Mouse (Mus musculus) MEL (cell line): Measurements from ENCODE around the gene Mrm1. TPM values are rescaled to one million over a fixed set of nuclear protein-coding genes. Genes with fewer than 3 reads are reported as not detected.

Experiments used
- DNase-seq: peaks from one replicate; pipeline ENCODE4 v3.0.0; 2011; ENCODE audit warnings: low read depth, low spot score
- H3K27ac ChIP-seq: 2 replicates; pipeline ENCODE4 v1.5.1; 2012; ENCODE audit warnings: low read depth, mild to moderate bottlenecking, control low read depth, low read length, moderate library complexity; ENCODE audit not compliant: control insufficient read depth
- H3K27me3 ChIP-seq, 2 experiments: fragments of 150-350 bp in 1 of 2; sonication (generic) in 1 of 2; 2 replicates each; pipeline ENCODE4 v1.6.1; 2012; ENCODE audit warnings: low read length in 2 of 2, mild to moderate bottlenecking in 2 of 2, improper control_type of control experiment in 1 of 2, moderate library complexity in 1 of 2; ENCODE audit not compliant: insufficient read depth in 2 of 2, control insufficient read depth in 1 of 2
- H3K36me3 ChIP-seq, 2 experiments: 2 replicates each; pipeline ENCODE4 v1.6.1; 2012 to 2014; ENCODE audit warnings: low read length in 2 of 2, improper control_type of control experiment in 1 of 2, inconsistent platforms in 1 of 2, mild to moderate bottlenecking in 1 of 2; ENCODE audit not compliant: insufficient read depth in 2 of 2, control insufficient read depth in 1 of 2
- H3K4me1 ChIP-seq, 2 experiments: fragments of 150-350 bp in 1 of 2; sonication (generic) in 1 of 2; 2 replicates each; pipeline ENCODE4 v1.6.1; 2012; ENCODE audit warnings: low read length in 2 of 2, improper control_type of control experiment in 1 of 2, mild to moderate bottlenecking in 1 of 2; ENCODE audit not compliant: insufficient read depth in 2 of 2, control insufficient read depth in 1 of 2
- H3K4me3 ChIP-seq, 2 experiments: fragments of 150-350 bp in 1 of 2; sonication (generic) in 1 of 2; 2 replicates each; pipeline ENCODE4 v1.5.1; 2012; ENCODE audit warnings: low read depth in 2 of 2, low read length in 2 of 2, mild to moderate bottlenecking in 2 of 2, moderate library complexity in 2 of 2, control low read depth in 1 of 2, improper control_type of control experiment in 1 of 2; ENCODE audit not compliant: control insufficient read depth in 1 of 2, insufficient read depth in 1 of 2
- H3K79me2 ChIP-seq: 2 replicates; pipeline ENCODE4 v1.6.1; 2012; ENCODE audit warnings: mild to moderate bottlenecking, low read length, moderate library complexity; ENCODE audit not compliant: control insufficient read depth, poor library complexity, insufficient read depth
- H3K9ac ChIP-seq: 2 replicates; pipeline ENCODE4 v1.6.1; 2012; ENCODE audit warnings: low read depth, mild to moderate bottlenecking, control low read depth, low read length, moderate library complexity; ENCODE audit not compliant: control insufficient read depth, poor library complexity, severe bottlenecking
- H3K9me3 ChIP-seq: fragments of 150-350 bp; sonication (generic); replicated peaks from 2 replicates; pipeline ENCODE4 v1.6.1; 2012; ENCODE audit warnings: mild to moderate bottlenecking, low read length, improper control_type of control experiment, moderate library complexity; ENCODE audit not compliant: insufficient read depth
- E2F4 ChIP-seq: IDR thresholded peaks from 2 replicates; pipeline ENCODE4 v1.6.1; 2011; ENCODE audit warnings: low read depth, low read length, improper control_type of control experiment, borderline replicate concordance
- ELF1 ChIP-seq: IDR thresholded peaks from 2 replicates; pipeline ENCODE4 v1.6.1; 2014; ENCODE audit warnings: low read depth, mild to moderate bottlenecking, inconsistent platforms, low read length, improper control_type of control experiment, moderate library complexity
- EP300 ChIP-seq, 2 experiments: IDR thresholded peaks; 2 replicates each; pipeline ENCODE4 v1.6.1; 2011; ENCODE audit warnings: improper control_type of control experiment in 2 of 2, low read length in 2 of 2, low read depth in 1 of 2, mild to moderate bottlenecking in 1 of 2
- ETS1 ChIP-seq: IDR thresholded peaks from 2 replicates; pipeline ENCODE4 v1.6.1; 2012; ENCODE audit warnings: low read depth, mild to moderate bottlenecking, inconsistent platforms, low read length, improper control_type of control experiment, moderate library complexity
- GABPA ChIP-seq: IDR thresholded peaks from 2 replicates; pipeline ENCODE4 v1.6.1; 2012; ENCODE audit warnings: low read depth, mild to moderate bottlenecking, inconsistent platforms, low read length, improper control_type of control experiment, moderate library complexity
- HCFC1 ChIP-seq: IDR thresholded peaks from 2 replicates; pipeline ENCODE4 v1.6.1; 2012; ENCODE audit warnings: low read depth, mild to moderate bottlenecking, inconsistent platforms, low read length, improper control_type of control experiment, moderate library complexity
- MAFK ChIP-seq: IDR thresholded peaks from 2 replicates; pipeline ENCODE4 v1.6.1; 2011; ENCODE audit warnings: low read depth, mild to moderate bottlenecking, low read length, improper control_type of control experiment, borderline replicate concordance
- MAX ChIP-seq: IDR thresholded peaks from 2 replicates; pipeline ENCODE4 v1.6.1; 2011; ENCODE audit warnings: low read length, improper control_type of control experiment
- MAZ ChIP-seq: IDR thresholded peaks from 2 replicates; pipeline ENCODE4 v1.6.1; 2012; ENCODE audit warnings: low read depth, mild to moderate bottlenecking, inconsistent platforms, low read length, improper control_type of control experiment
- NELFE ChIP-seq: IDR thresholded peaks from 2 replicates; pipeline ENCODE4 v1.6.1; 2011; ENCODE audit warnings: low read depth, low read length, improper control_type of control experiment
- NRF1 ChIP-seq: IDR thresholded peaks from 2 replicates; pipeline ENCODE4 v1.6.1; 2014; ENCODE audit warnings: low read depth, mild to moderate bottlenecking, inconsistent platforms, low read length, improper control_type of control experiment, moderate library complexity; ENCODE audit not compliant: poor library complexity, insufficient read depth, severe bottlenecking
- POLR2A ChIP-seq, 2 experiments: IDR thresholded peaks; 2 replicates each; pipeline ENCODE4 v1.6.1; 2011 to 2012; ENCODE audit warnings: low read length in 2 of 2, mild to moderate bottlenecking in 2 of 2, control low read depth in 1 of 2, improper control_type of control experiment in 1 of 2, low read depth in 1 of 2, moderate library complexity in 1 of 2; ENCODE audit not compliant: control insufficient read depth in 1 of 2, insufficient read depth in 1 of 2, poor library complexity in 1 of 2
- SMC3 ChIP-seq: IDR thresholded peaks from 2 replicates; pipeline ENCODE4 v1.6.1; 2011; ENCODE audit warnings: low read depth, low read length, improper control_type of control experiment
- TAL1 ChIP-seq: IDR thresholded peaks from 2 replicates; pipeline ENCODE4 v1.6.1; 2012; ENCODE audit warnings: mild to moderate bottlenecking, inconsistent platforms, low read length, moderate library complexity, mixed read lengths
- TBP ChIP-seq: IDR thresholded peaks from 2 replicates; pipeline ENCODE4 v1.8.0; 2011; ENCODE audit warnings: low read depth, low read length, improper control_type of control experiment
- TCF12 ChIP-seq: IDR thresholded peaks from 2 replicates; pipeline ENCODE4 v1.6.1; 2014; ENCODE audit warnings: low read depth, mild to moderate bottlenecking, inconsistent platforms, low read length, improper control_type of control experiment, moderate library complexity
- UBTF ChIP-seq: IDR thresholded peaks from 2 replicates; pipeline ENCODE4 v1.6.1; 2012; ENCODE audit warnings: low read depth, mild to moderate bottlenecking, inconsistent platforms, low read length, improper control_type of control experiment, moderate library complexity, borderline replicate concordance; ENCODE audit not compliant: insufficient read depth
- USF2 ChIP-seq, 2 experiments: IDR thresholded peaks; 2 replicates each; pipeline ENCODE4 v1.6.1; 2011 to 2012; ENCODE audit warnings: improper control_type of control experiment in 2 of 2, low read length in 2 of 2, borderline replicate concordance in 1 of 2, inconsistent platforms in 1 of 2, low read depth in 1 of 2, mild to moderate bottlenecking in 1 of 2; ENCODE audit not compliant: insufficient read depth in 1 of 2
- ZC3H11A ChIP-seq: IDR thresholded peaks from 2 replicates; pipeline ENCODE4 v1.6.1; 2012; ENCODE audit warnings: low read depth, mild to moderate bottlenecking, inconsistent platforms, low read length, improper control_type of control experiment
- ZKSCAN1 ChIP-seq: IDR thresholded peaks from 2 replicates; pipeline ENCODE4 v1.6.1; 2012; ENCODE audit warnings: low read depth, mild to moderate bottlenecking, inconsistent platforms, low read length, improper control_type of control experiment, moderate library complexity
- ZNF384 ChIP-seq: IDR thresholded peaks from 2 replicates; pipeline ENCODE4 v1.6.1; 2012; ENCODE audit warnings: low read depth, mild to moderate bottlenecking, inconsistent platforms, low read length, improper control_type of control experiment
- polyA plus RNA-seq, 2 experiments: library from polyadenylated mRNA; stranded (reverse) in 1 of 2; unstranded in 1 of 2; fragments of >175 nt in 1 of 2; fragments of >200 nt in 1 of 2; gene quantifications; 2 replicates each; pipeline versions ENCODE4 v1.2.1 to v1.2.4; 2012; ENCODE audit warnings: low replicate concordance in 2 of 2, low read depth in 1 of 2; ENCODE audit not compliant: insufficient read length in 2 of 2, insufficient read depth in 1 of 2, missing spikeins in 1 of 2
- total RNA-seq: library from RNA; depleted of rRNA; stranded (reverse); fragments of 300-350 nt; gene quantifications from 2 replicates; pipeline ENCODE4 v1.2.3, GENCODE M21; 2012

Gene Mrm1
- total and polyA plus RNA-seq, 3 experiments, result 23.2 to 41.6 TPM; not detected in 1

- Histone ChIP-seq H3K79me2 (no peaks in the 10 kb centered on the region), H3K4me1 (no peaks in the 10 kb centered on the region), H3K27me3 (peaks cover 9 to 20% of the 10 kb centered on the region in 2 experiments), H3K4me3 (no peak overlapping the region), H3K36me3 (no peaks in the 10 kb centered on the region), H3K9ac (no peak overlapping the region), H3K27ac (no peak overlapping the region), H3K9me3 (no peaks in the 10 kb centered on the region)
- TF ChIP-seq TCF12 (no peak), POLR2A (IDR thresholded peaks at IDR 0.05; ENCODE audit: control insufficient read depth in 1 of 2, insufficient read depth in 1 of 2, low read depth in 1 of 2, low read length in 2 of 2, poor library complexity in 1 of 2) (no peak), GABPA (no peak), ZNF384 (no peak), NRF1 (no peak), ZKSCAN1 (no peak), EP300 (IDR thresholded peaks at IDR 0.05; ENCODE audit: low read depth in 1 of 2, low read length in 2 of 2) (no peak), MAFK (no peak)
- DNase-seq, result no peak
These were observed 28.9 kb downstream of the Mrm1 start for GRCm38 (mm10) chr11:84790383-84790782.

DNA sequence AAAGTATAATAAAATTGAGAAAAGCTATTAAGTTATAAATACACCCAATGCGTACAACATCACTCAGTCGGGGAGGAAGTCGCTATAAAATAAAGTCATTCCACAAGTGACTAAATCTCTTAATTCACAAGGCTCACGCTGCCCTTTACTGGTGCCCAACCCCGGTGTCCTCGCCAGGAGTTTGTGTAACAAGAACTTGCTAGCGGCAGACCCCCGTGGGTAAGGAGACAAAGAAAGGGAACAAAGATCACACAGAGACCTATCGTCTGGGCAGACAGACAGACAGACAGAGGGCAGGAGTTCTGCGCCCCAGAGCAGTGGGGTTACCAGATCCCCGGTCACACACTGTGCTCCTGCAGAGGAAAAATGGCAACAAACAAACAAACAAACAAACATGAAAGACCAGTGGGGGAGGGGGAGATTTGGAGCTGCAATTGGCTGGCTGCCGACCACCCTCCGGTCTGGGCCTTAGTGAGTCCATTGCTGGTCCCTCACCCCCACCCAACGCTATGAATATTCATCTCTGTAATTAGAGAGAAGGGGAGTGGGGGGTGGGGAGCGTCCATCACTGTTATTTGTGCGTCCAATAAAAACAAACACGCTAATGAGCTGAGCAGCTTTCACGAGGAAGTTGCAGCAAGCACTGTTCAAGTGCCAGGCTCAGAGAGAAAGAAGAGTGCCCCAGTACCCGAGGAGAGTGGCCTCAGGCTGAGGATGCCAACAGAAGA is 39.0 kb downstream of the Mrm1 start:
- Histone ChIP-seq H3K9ac (no peak overlapping the region), H3K4me3 (no peak overlapping the region), H3K9me3 (no peaks in the 10 kb centered on the region), H3K4me1 (no peaks in the 10 kb centered on the region), H3K36me3 (no peaks in the 10 kb centered on the region), H3K79me2 (no peaks in the 10 kb centered on the region), H3K27ac (no peak overlapping the region), H3K27me3 (peaks cover 9 to 11% of the 10 kb centered on the region in 2 experiments)
- DNase-seq, result no peak
- TF ChIP-seq USF2 (IDR thresholded peaks at IDR 0.05; ENCODE audit: borderline replicate concordance in 1 of 2, insufficient read depth in 1 of 2, low read depth in 1 of 2, low read length in 2 of 2), result no peak
- no peak for TF ChIP-seq NELFE
- TF ChIP-seq UBTF, result no peak
- TF ChIP-seq ZKSCAN1, result no peak
- TF ChIP-seq GABPA, result no peak
- TF ChIP-seq ETS1, result no peak
- TF ChIP-seq TCF12, result no peak
- no peak for TF ChIP-seq HCFC1
- TF ChIP-seq NRF1, result no peak
- no peak for TF ChIP-seq TBP
- TF ChIP-seq MAX, result no peak
- TF ChIP-seq MAFK, result no peak
- TF ChIP-seq ZC3H11A, result no peak
- no peak for TF ChIP-seq TAL1
- TF ChIP-seq ZNF384, result no peak
- no peak for TF ChIP-seq ELF1
- TF ChIP-seq E2F4, result no peak
- TF ChIP-seq MAZ, result no peak
- TF ChIP-seq SMC3, result no peak
